Mouse (Mus musculus) cerebral cortex, adult 2 months (tissue): ENCODE results near the gene Shoc2.

Source experiments
- WGBS: fragments of 180-500 bp; shearing (Covaris S2); methylation state at CpG from one replicate; pipeline ENCODE4 v1.1.7; 2018; 5-methylcytosine and 5-hydroxymethylcytosine counted together

Shoc2 gene

DNA sequence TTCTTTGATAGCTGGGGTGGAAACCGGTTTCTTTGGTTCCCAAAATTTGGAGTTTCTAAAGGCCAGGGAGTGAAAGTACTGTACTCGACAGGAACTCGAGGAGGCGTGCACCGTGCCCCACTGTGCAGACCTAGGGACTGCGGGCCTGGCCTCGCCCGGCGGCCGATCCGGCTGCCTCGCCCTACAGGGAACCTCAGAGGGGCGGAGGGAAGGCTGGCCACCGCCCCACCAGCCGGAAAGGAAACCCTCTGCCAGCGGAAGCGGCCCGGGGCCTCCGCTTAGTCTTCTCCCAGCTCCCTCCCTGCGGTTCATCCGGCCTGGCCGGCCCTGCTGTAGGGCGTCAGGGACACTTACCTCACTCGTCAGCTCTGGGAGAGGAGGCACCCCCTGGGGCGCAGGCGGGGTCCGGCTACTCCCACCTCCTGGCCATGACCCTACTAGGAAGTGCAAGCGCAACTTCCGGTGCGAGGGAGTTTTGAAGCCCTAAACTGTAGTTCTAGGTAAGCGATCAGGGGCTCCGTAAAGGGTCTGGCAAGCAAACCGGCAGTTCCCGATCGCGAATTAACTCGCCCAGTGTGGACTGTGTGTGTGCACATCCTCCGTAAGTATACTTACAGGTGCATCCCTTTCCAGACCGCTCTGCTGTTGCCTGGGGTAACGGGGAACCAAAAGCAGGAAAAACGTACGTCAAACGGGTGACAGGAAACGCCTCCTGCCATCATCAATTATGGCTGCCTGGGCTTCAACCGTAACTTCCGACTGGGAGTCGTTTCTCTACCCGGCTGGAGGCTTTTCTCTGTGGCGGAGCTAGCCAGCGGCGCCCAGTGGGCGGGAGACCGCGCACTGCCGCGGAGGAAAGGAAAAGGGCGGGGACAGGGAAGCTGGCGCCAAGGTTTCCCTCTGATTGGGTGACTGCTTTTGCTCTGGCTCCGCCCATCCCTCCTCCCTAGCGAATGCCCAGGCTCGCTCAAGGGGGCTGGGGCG lies at the start of gene Shoc2, which contains the start of gene Bbip1:
Shoc2 (plus strand) TSS at position 505 of the 984 bp plus-strand sequence.
Bbip1 (minus strand) TSS at position 826 of the 984 bp plus-strand sequence.
- under 1% methylated on average over 62 of the region's 62 CpGs for WGBS

- 73% methylated on average over 12 of the region's 12 CpGs for WGBS
Measured at GRCm38 (mm10) chr19:53894538-53895121, 49.5 kb upstream of the Shoc2 start.

DNA sequence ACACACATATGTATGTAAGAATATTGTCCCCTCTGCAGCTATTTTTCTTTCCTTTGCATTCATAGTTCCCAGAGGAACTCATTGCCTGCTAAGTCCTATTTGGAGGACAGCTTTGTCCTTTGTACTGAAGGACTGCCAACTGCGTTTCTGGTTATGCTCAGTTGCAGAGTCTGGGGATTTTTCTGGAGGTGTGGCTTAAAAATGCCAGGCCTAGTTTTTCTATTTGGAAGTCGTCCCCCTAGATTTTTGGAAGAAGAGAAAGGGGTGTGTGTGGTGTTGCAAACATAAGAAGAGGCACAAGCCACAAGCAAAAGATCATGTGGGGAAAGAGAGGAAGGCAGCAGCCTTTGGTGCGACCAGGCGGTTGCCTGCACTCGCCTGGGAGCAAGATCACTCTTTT lies 46.1 kb upstream of the Shoc2 start:
- WGBS = 50% methylated on average over 5 of the region's 5 CpGs

GRCm38 (mm10) chr19:53898498-53898897 lies 45.6 kb upstream of the Shoc2 start:
- 69% methylated on average over 4 of the region's 4 CpGs for WGBS

DNA sequence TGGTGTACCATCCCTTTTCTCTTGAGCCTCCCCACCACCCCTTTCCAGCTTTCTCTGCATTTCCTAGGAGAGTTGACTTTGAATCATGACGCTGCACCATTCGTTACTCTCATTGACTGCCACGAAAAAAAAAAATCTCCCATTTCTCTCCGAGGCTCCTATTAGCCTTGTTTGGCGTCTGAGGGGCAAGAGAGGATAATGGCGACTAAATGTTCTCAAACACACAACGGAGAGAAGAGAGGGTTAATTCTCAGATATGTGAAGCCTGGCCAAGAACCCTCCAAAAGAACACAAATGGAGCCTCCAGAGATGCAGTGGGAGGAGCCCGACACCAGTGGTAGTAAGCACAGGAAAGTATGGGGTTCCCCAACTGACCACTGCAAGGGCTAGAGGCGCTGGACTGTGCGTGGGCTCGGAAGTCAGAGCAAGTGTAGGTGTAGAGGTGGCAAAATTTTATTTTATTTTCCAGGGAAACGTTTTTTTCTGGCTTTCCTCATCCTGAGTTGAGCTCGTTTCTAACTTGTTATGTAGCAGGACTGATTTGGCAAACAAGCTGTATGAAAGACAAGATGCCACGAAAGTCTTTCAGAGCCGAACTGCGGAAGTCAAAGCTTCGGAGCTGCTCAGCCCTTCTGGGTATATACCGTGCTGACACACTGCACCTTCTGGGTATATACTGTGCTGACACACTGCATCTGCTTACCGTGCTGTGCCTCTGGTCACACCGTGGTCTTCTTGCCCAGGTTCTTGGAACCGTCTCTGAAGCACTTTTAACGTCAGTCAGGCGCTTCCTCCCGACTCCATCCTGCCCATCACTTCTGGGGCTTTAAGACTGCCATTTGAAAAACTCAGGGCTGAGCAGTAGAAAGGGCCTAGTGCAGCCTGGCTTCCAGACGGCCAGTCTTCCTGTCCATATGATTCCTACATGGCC lies 44.9 kb upstream of the Shoc2 start:
- 58% methylated on average over 25 of the region's 25 CpGs for WGBS

DNA sequence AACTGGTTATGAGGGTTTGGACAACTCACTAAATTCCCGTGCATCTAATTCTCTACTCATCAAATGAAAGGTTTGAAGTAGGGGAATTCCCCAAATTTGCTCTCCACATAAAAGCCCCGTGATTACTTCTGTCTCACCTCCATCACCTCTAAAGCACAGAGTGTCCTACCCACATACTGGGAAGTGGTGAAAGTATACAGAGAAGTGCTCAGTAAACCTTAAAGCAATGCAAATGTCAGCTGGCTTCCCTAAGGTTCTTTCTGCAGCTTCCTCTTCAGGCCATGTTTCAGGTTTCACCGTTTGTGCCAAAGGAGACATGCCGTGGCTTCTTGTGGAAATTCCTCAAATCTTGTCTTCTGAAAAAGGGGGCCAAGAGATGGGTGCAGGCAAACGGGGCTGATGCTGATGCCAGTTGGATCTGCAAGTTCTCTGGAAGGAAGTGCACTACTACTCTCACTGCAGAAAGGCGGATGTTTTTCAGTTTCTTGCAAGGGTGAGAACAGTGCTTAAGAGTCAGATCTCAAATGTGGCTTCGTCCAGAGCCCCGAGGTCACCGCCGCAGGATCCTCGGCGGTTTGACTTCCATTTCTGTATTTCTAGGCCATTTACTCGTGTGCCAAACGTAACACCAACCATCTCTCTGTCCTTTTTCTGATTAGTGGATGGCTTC lies 44.0 kb upstream of the Shoc2 start:
- 78% methylated on average over 14 of the region's 14 CpGs for WGBS

GRCm38 (mm10) chr19:53901931-53902738 lies 42.0 kb upstream of the Shoc2 start:
- 53% methylated on average over 15 of the region's 15 CpGs for WGBS

- under 1% methylated on average over 61 of the region's 61 CpGs for WGBS
Measured at GRCm38 (mm10) chr19:53902739-53903487, 41.2 kb upstream of the Shoc2 start.

GRCm38 (mm10) chr19:53903507-53904321 lies 40.4 kb upstream of the Shoc2 start:
- under 1% methylated on average over 74 of the region's 83 CpGs for WGBS

GRCm38 (mm10) chr19:53904833-53905480 lies 39.1 kb upstream of the Shoc2 start:
- WGBS = 13% methylated on average over 7 of the region's 7 CpGs

GRCm38 (mm10) chr19:53906033-53906702 lies 37.9 kb upstream of the Shoc2 start:
- 39% methylated on average over 6 of the region's 6 CpGs for WGBS

DNA sequence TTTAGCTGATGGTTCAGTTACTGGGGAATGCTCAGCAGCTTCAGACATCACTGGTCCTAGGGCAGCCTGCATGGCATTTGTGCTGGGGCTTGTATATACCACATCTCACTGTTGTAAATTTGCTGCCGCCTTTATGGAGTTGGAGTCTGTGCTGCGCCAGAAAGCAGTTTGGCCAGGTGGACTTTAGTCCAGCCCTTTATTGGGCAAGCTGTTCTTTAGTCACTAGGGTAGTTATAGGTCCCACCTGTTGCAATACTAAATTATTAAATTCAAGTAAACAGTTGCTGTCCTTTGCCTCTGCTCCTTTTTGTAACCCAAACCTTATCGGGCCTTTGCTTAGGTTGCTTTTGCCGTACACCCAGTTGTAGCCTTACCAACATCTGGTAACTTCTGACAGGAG lies 29.2 kb upstream of the Shoc2 start:
- 95% methylated on average over 4 of the region's 4 CpGs for WGBS

DNA sequence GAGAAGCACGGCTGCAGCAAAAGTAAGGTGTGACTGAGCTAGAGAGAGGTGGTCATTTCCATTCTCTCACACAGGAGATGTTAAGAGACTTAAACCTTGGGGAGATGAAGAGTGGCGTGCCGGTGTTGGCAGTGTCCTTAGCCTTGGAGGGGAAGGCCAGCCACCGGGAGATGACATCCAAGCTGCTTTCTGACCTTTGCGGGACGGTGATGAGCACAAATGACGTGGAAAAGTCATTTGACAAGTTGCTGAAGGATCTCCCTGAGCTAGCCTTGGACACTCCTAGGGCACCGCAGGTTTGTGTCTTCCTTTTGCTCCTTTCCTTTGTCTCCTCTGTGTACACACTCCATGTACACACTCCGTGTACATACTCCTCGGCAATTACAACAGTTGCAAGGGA lies 24.6 kb upstream of the Shoc2 start:
- 92% methylated on average over 10 of the region's 10 CpGs for WGBS

- 76% methylated on average over 3 of the region's 3 CpGs for WGBS
Measured at GRCm38 (mm10) chr19:53921996-53922395, 22.1 kb upstream of the Shoc2 start.

- WGBS = 86% methylated on average over 2 of the region's 2 CpGs
Measured at GRCm38 (mm10) chr19:53925338-53925751, 18.8 kb upstream of the Shoc2 start.

- WGBS = 70% methylated on average over 1 of the region's 1 CpGs
Measured at GRCm38 (mm10) chr19:53926705-53927104, 17.4 kb upstream of the Shoc2 start.

DNA sequence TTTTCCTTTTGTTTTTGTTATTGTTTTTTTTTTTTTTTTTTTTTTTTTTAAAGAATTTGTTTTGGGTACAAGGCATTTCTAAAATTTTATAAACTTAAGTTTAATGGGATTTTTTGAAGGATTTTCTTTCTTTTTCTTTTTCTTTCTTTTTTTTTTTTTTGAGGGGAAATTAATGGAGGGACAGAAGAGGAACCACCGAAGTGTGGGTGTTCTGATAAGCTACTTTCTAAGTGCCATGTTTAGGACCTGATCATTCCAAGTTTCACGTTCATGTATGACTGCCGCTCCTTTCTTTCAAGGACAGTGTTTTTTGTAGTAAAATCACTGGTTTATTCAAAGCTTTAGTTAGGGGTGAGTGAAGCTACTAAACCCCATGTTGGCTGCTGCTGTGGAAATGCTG lies 14.9 kb upstream of the Shoc2 start:
- WGBS = 66% methylated on average over 3 of the region's 3 CpGs

DNA sequence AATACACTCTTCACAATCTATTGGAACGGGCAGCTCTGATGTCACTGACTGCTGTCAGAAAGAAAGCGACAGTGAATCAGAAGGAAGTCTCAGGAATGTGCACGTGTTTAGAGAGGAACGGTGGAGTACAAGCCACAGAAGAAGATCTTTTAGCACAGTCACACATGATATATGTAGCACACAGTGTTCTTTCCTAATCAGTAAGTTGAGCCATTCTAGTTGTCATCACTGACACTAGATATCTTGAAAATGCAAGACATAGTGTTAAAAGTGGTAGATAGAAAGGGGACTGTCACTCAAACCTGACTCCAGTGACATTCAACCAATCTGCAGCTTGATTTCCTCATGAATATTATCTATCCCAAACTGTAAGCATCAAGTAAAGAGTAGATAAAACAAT lies 4.6 kb upstream of the Shoc2 start:
- 68% methylated on average over 4 of the region's 4 CpGs for WGBS
